8 mouse cellular contexts compared by ENCODE assay signal in genomic region chrX:48343461-48343952, GRCm38 (mm10). TPM values are rescaled to one million over a fixed set of nuclear protein-coding genes. Genes with fewer than 3 reads are reported as not detected.
A peak's percentile ranks its signal among the peaks of the same experiment; 100 is the strongest.
DNase-seq lines count a peak whose midpoint lies in the region; ATAC-seq and TF ChIP-seq lines count a peak whose summit lies in the region.

No protein-coding gene starts in this region.

- H3K4me2 ChIP-seq in forebrain, embryonic 12.5 days = peak overlapping the region; percentile 70
- peak overlapping the region; percentile 87 for H3K4me2 ChIP-seq in heart, postnatal 0 days (ENCODE audit: low read depth, low read length)
- peak overlapping the region; percentile 88 for H3K4me2 ChIP-seq in liver, embryonic 16.5 days (ENCODE audit: low read depth, low read length)
- H3K4me2 ChIP-seq in neural tube, embryonic 13.5 days = peak overlapping the region; percentile 65

- ATAC-seq in forebrain, embryonic 12.5 days (ENCODE audit: low FRiP score) = peak; percentile 92
- ATAC-seq in heart, postnatal 0 days (ENCODE audit: insufficient read depth, low read depth) = peak; percentile 87
- ATAC-seq in liver, embryonic 16.5 days (ENCODE audit: low read depth) = peak; percentile 86
- peak; percentile 93 for ATAC-seq in neural tube, embryonic 13.5 days (ENCODE audit: low read depth)

- no peaks in the 10 kb centered on the region for H3K36me3 ChIP-seq in E14TG2a.4 (ENCODE audit: insufficient read depth, low read length)
- no peaks in the 10 kb centered on the region for H3K36me3 ChIP-seq in forebrain, embryonic 12.5 days (replicated peaks)
- H3K36me3 ChIP-seq in heart, postnatal 0 days (replicated peaks; ENCODE audit: control insufficient read depth, insufficient read depth, low read length) = no peaks in the 10 kb centered on the region
- H3K36me3 ChIP-seq in liver, embryonic 16.5 days (ENCODE audit: control insufficient read depth, insufficient read depth) = no peaks in the 10 kb centered on the region
- H3K36me3 ChIP-seq in neural tube, embryonic 13.5 days = no peaks in the 10 kb centered on the region
- H3K36me3 ChIP-seq in testis, adult 2 months (ENCODE audit: control insufficient read depth, insufficient read depth, low read length) = no peaks in the 10 kb centered on the region

- no peak; the same call in 1 of the 2 replicates for TF ChIP-seq POLR2A in testis, adult 2 months (IDR thresholded peaks at IDR 0.05; ENCODE audit: control insufficient read depth, low read depth, low read length)

- TF ChIP-seq CTCF in E14TG2a.4 (conservative IDR thresholded peaks at IDR 0.05; ENCODE audit: low read length) = no peak
- TF ChIP-seq CTCF in heart, postnatal 0 days (IDR thresholded peaks at IDR 0.05; ENCODE audit: low read depth) = no peak
- TF ChIP-seq CTCF in testis, adult 2 months (IDR thresholded peaks at IDR 0.05; ENCODE audit: control insufficient read depth, insufficient read depth, insufficient replicate concordance, low read depth, low read length) = no peak

- H3K9ac ChIP-seq in forebrain, embryonic 12.5 days = peak overlapping the region; percentile 69
- H3K9ac ChIP-seq in heart, postnatal 0 days (replicated peaks; ENCODE audit: low read depth, low read length) = peak overlapping the region; percentile 42
- H3K9ac ChIP-seq in liver, embryonic 16.5 days (ENCODE audit: low read depth, low read length) = peak overlapping the region; percentile 76
- peak overlapping the region; percentile 76 for H3K9ac ChIP-seq in neural tube, embryonic 13.5 days

- peaks cover 72% of the 10 kb centered on the region for H3K27me3 ChIP-seq in E14TG2a.4 (ENCODE audit: insufficient read depth, low read length)
- no peaks in the 10 kb centered on the region for H3K27me3 ChIP-seq in forebrain, embryonic 12.5 days
- H3K27me3 ChIP-seq in heart, postnatal 0 days (ENCODE audit: control insufficient read depth, insufficient read depth, low read length) = no peaks in the 10 kb centered on the region
- peaks cover 17% of the 10 kb centered on the region for H3K27me3 ChIP-seq in liver, embryonic 16.5 days (ENCODE audit: control insufficient read depth, insufficient read depth, low read depth, low read length)
- H3K27me3 ChIP-seq in neural tube, embryonic 13.5 days = peaks cover 3% of the 10 kb centered on the region; the same call in 1 of the 2 replicates
- no peaks in the 10 kb centered on the region for H3K27me3 ChIP-seq in testis, adult 2 months (ENCODE audit: control insufficient read depth, insufficient read depth, low read length)

- H3K27ac ChIP-seq in forebrain, embryonic 12.5 days = peak overlapping the region; percentile 79
- H3K27ac ChIP-seq in heart, postnatal 0 days (ENCODE audit: low read depth) = peak overlapping the region; percentile 55
- H3K27ac ChIP-seq in liver, embryonic 16.5 days (ENCODE audit: low read length) = peak overlapping the region; percentile 91
- H3K27ac ChIP-seq in neural tube, embryonic 13.5 days (replicated peaks) = peak overlapping the region; percentile 81
- H3K27ac ChIP-seq in testis, adult 2 months (ENCODE audit: control insufficient read depth, insufficient read depth, low read depth, low read length) = peak overlapping the region; percentile 49; the same call in 1 of the 2 replicates

- TF ChIP-seq EP300 in heart, postnatal 0 days (IDR thresholded peaks at IDR 0.05; ENCODE audit: low read depth) = no peak

- H3K4me3 ChIP-seq in E14TG2a.4 (replicated peaks; ENCODE audit: low read length) = peak overlapping the region; percentile 79
- H3K4me3 ChIP-seq in forebrain, embryonic 12.5 days (replicated peaks) = peak overlapping the region; percentile 55
- peak overlapping the region; percentile 63 for H3K4me3 ChIP-seq in heart, postnatal 0 days (ENCODE audit: low read depth, low read length)
- peak overlapping the region; percentile 75 for H3K4me3 ChIP-seq in liver, embryonic 16.5 days (ENCODE audit: low read depth, low read length)
- H3K4me3 ChIP-seq in neural tube, embryonic 13.5 days = peak overlapping the region; percentile 58
- peak overlapping the region; percentile 90 for H3K4me3 ChIP-seq in testis, adult 2 months (ENCODE audit: control insufficient read depth, low read depth, low read length)

- no peaks in the 10 kb centered on the region for H3K9me3 ChIP-seq in E14TG2a.4 (ENCODE audit: low read length)
- H3K9me3 ChIP-seq in forebrain, embryonic 12.5 days = 0 out of 2 replicates have a peak, but pooled peaks cover 4% of the 10 kb centered on the region
- no peaks in the 10 kb centered on the region for H3K9me3 ChIP-seq in heart, postnatal 0 days (replicated peaks; ENCODE audit: control insufficient read depth, low read length)
- H3K9me3 ChIP-seq in liver, embryonic 16.5 days (replicated peaks; ENCODE audit: control insufficient read depth, low read length) = no peaks in the 10 kb centered on the region
- no peaks in the 10 kb centered on the region for H3K9me3 ChIP-seq in neural tube, embryonic 13.5 days

- DNase-seq in c-Kit-positive CD71-positive TER-119-positive erythroid progenitor cells, embryonic 14.5 days (ENCODE audit: low spot score) = peak; percentile 79
- DNase-seq in heart, postnatal 0 days (ENCODE audit: low spot score) = peak; percentile 88
- peak; percentile 87 to 94 for DNase-seq in kidney, postnatal 4 days

- H3K4me1 ChIP-seq in E14TG2a.4 (replicated peaks; ENCODE audit: low read depth, low read length) = peaks cover 25% of the 10 kb centered on the region
- H3K4me1 ChIP-seq in forebrain, embryonic 12.5 days = peaks cover 10% of the 10 kb centered on the region
- no peaks in the 10 kb centered on the region for H3K4me1 ChIP-seq in heart, postnatal 0 days (ENCODE audit: control insufficient read depth, insufficient read depth)
- H3K4me1 ChIP-seq in liver, embryonic 16.5 days (ENCODE audit: control insufficient read depth, low read depth, low read length) = peaks cover 15% of the 10 kb centered on the region
- peaks cover 15% of the 10 kb centered on the region for H3K4me1 ChIP-seq in neural tube, embryonic 13.5 days (replicated peaks)
- H3K4me1 ChIP-seq in testis, adult 2 months (ENCODE audit: control insufficient read depth, insufficient read depth, low read length) = peaks cover 12% of the 10 kb centered on the region

- 18% methylated on average over 28 of the region's 36 CpGs for WGBS in forebrain, embryonic 12.5 days
- 4% methylated on average over 26 of the region's 36 CpGs for WGBS in heart, postnatal 0 days
- WGBS in liver, embryonic 16.5 days (ENCODE audit: insufficient replicate concordance) = 8% methylated on average over 24 of the region's 36 CpGs
- 2% methylated on average over 25 of the region's 36 CpGs for WGBS in neural tube, embryonic 13.5 days

RNA-seq across cellular contexts. Expression of gene Bcorl1, which starts 2.3 kb away (rescaled TPM):
- polyA plus RNA-seq in forebrain, embryonic 12.5 days (2016; fragmentation: Nextera tagmentation; extraction: Ambion mirVana) = 6.4 and 6.7 TPM in 2 replicates
- total RNA-seq in heart, postnatal 0 days (2014; rRNA removed; ENCODE audit: low replicate concordance) = 4.3 and 7.2 TPM in 2 replicates
- 2.0 TPM in 2 replicates for polyA plus RNA-seq in heart, postnatal 0 days (2015; fragmentation: Nextera tagmentation; extraction: Ambion mirVana)
- 2.7 and 3.2 TPM in 2 replicates for polyA plus RNA-seq in liver, embryonic 16.5 days (2015; fragmentation: Nextera tagmentation; extraction: Ambion mirVana)
- 5.8 and 7.8 TPM in 2 replicates for polyA plus RNA-seq in neural tube, embryonic 13.5 days (2015; fragmentation: Nextera tagmentation; extraction: Ambion mirVana)
- polyA plus RNA-seq in testis, adult 2 months (2012; rRNA removed) = 4.2 and 4.6 TPM in 2 replicates

Comparison
In these comparisons a context has a peak if more than half of its experiments do, and no peak if none do; other contexts are left out.
1. Peak in every context shown above with its lines: DNase-seq, ATAC-seq, H3K4me3 ChIP-seq and H3K27ac ChIP-seq.